Mouse (Mus musculus) liver, embryonic 12.5 days (tissue): ENCODE measurements around the gene Ghdc. TPM values are rescaled to one million over a fixed set of nuclear protein-coding genes. Genes with fewer than 3 reads are reported as not detected.
"Not testable (repeated sequence)": the region's sequence is repeated elsewhere in the genome, so short reads cannot be mapped to it uniquely, and the experiment has no call there.

ENCODE experiments used
- ATAC-seq: fragments of 200-750 bp; cut with Nextera tagmentation; 2 replicates; pipeline ENCODE4 v1.8.0; 2017; ENCODE audit warnings: moderate number of reproducible peaks, mild to moderate bottlenecking, moderate library complexity
- H3K27ac ChIP-seq: fragments of 300-500 bp; sonication (generic); 2 replicates; pipeline ENCODE4 v1.5.1; 2016; ENCODE audit warnings: mild to moderate bottlenecking
- H3K27me3 ChIP-seq: fragments of 300-500 bp; sonication (generic); replicated peaks from 2 replicates; pipeline ENCODE4 v1.6.1; 2016; ENCODE audit warnings: mild to moderate bottlenecking, moderate library complexity
- H3K36me3 ChIP-seq: fragments of 300-500 bp; sonication (generic); 2 replicates; pipeline ENCODE4 v1.6.1; 2016; ENCODE audit warnings: mild to moderate bottlenecking, moderate library complexity
- H3K4me1 ChIP-seq: fragments of 300-500 bp; sonication (generic); 2 replicates; pipeline ENCODE4 v1.6.1; 2016
- H3K4me2 ChIP-seq: fragments of 300-500 bp; sonication (generic); 2 replicates; pipeline ENCODE4 v1.6.1; 2016; ENCODE audit warnings: mild to moderate bottlenecking, moderate library complexity
- H3K4me3 ChIP-seq: fragments of 300-500 bp; sonication (generic); 2 replicates; pipeline ENCODE4 v1.5.1; 2016; ENCODE audit warnings: mild to moderate bottlenecking, moderate library complexity
- H3K9ac ChIP-seq: fragments of 300-500 bp; sonication (generic); 2 replicates; pipeline ENCODE4 v1.6.1; 2016; ENCODE audit warnings: mild to moderate bottlenecking, moderate library complexity
- H3K9me3 ChIP-seq: fragments of 300-500 bp; sonication (generic); replicated peaks from 2 replicates; pipeline ENCODE4 v1.6.1; 2016; ENCODE audit warnings: mild to moderate bottlenecking, moderate library complexity
- WGBS: fragments of 180-500 bp; shearing (Covaris S2); methylation state at CpG from one replicate; pipeline ENCODE4 v1.1.7; 2016; ENCODE audit not compliant: insufficient replicate concordance; 5-methylcytosine and 5-hydroxymethylcytosine counted together
- polyA plus RNA-seq: library from polyadenylated mRNA; unstranded; fragments of >200 nt; fragmentation: Nextera tagmentation; extraction: Ambion mirVana; gene quantifications from 2 replicates; pipeline ENCODE4 v1.2.1, GENCODE M21; 2016

Ghdc gene
- polyA plus RNA-seq, 1 experiment from 2014 or later = 2.4 TPM

DNA sequence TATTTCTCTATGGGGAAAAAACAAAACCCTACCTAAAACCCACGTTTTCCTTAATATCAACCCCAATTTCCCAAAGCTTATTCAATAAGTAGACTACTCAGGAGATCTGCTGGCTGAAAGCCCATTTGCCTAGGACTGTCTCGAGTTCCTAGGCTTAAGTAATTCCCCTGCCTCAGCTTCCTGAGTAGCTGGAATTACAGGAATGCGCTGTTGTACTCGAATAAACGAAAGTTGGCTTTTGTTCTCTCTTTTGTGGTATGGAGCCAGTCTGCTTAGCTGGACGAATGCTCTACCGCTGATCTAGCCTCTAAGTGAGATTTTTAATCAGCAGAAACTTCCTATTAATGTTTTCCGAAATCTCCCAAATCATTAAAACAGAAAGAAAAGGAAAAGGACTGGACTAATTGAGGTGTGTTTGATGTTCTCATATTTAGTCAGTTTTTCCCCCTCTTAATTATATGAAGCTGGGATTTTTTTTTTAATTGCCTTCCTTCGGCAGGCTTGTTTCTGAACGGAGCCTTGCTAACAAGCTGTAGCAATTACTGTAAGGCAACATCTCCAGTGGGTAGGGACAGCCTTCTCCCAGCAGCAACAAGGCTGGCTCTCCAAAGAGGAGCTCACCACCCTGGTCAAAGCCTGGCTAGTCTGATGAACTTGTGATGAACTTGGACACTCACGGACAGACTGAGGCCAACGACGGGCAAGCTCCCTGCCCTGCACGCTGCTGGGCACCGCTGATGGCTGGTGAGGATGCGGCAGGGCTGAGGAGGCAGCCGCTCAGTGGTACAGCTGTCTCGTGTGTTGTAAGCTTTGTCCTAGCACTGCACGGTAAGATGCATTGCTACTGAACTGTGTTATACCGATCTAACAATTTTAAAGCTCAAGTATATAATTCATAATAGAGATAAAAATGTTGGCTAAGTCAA is 35.9 kb upstream of the Ghdc start:
- Histone ChIP-seq H3K4me2 (no peak overlapping the region), H3K27me3 (no peaks in the 10 kb centered on the region), H3K36me3 (peaks cover 81% of the 10 kb centered on the region), H3K27ac (no peak overlapping the region), H3K4me3 (no peak overlapping the region), H3K9me3 (0 out of 2 replicates have a peak, but pooled peaks cover 9% of the 10 kb centered on the region), H3K4me1 (no peaks in the 10 kb centered on the region), H3K9ac (no peak overlapping the region)
- ATAC-seq = no peak
- 79% methylated on average over 20 of the region's 20 CpGs for WGBS

DNA sequence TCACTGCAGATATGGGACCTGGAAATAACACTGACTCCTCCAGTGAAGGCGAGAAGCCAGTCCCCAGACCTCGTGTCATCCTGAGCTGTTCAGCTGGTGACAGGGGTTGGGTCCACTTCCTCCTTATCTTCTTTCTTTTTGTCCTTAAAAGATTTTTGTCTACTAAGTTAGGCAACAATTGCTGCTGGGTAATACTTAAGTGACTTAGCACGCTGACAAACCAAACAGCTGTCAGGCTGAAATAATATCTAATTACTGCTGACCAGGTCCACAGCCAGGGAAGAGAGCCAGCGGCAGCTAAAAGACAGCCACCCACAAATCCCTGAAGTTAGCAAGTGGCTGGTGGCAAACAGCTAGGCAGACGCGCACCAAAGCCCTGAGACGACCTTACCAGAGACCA is 34.8 kb upstream of the Ghdc start:
- ATAC-seq = no peak
- H3K4me3 ChIP-seq = no peak overlapping the region
- no peak overlapping the region for H3K9ac ChIP-seq
- no peak overlapping the region for H3K27ac ChIP-seq
- no peaks in the 10 kb centered on the region for H3K27me3 ChIP-seq
- 58% methylated on average over 7 of the region's 7 CpGs for WGBS
- no peak overlapping the region for H3K4me2 ChIP-seq
- 0 out of 2 replicates have a peak, but pooled peaks cover 3% of the 10 kb centered on the region for H3K9me3 ChIP-seq
- no peaks in the 10 kb centered on the region for H3K4me1 ChIP-seq
- H3K36me3 ChIP-seq = peaks cover 81% of the 10 kb centered on the region

DNA sequence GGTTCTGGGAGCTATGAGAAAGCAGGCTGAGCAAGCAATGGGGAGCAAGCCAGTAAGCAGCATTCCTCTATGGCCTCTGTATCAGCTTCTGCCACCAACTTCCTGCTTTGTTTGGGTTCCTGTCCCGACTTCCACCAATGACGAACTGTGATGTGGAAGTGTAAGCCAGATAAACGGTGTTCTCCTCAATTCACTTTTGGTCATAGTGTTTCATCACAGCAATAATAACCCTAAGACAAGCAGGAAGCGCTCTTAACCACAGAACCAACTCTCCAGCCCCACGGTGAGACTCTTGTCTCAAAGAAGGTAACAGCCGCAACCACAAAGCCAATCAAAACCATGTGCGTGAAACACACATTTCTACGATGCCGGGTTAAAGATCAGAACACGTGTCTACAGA is 33.7 kb upstream of the Ghdc start:
- Histone ChIP-seq H3K27ac (no peak overlapping the region), H3K4me3 (no peak overlapping the region), H3K36me3 (peaks cover 88% of the 10 kb centered on the region), H3K4me1 (no peaks in the 10 kb centered on the region), H3K27me3 (no peaks in the 10 kb centered on the region), H3K4me2 (no peak overlapping the region), H3K9ac (no peak overlapping the region), H3K9me3 (0 out of 2 replicates have a peak, but pooled peaks cover 3% of the 10 kb centered on the region)
- no peak for ATAC-seq
- 68% methylated on average over 10 of the region's 10 CpGs for WGBS

DNA sequence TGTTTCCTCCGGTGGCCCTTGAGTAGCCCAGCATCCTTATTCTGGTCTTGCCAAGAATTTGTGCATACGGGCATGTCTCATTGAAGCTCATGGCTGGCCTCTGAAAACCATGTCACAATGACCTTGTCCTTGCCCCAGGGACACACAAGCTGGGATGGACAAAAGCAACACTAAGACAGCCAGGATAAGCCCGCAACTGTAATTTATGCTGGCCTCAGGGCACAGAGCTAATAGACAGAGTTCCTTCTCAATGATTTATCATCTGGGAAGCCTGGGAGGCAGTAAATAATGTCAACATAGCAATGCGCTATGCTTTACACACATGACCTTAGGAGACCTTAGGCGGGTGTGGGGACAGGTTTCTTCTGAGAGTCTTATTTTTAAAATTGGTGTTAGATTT is 28.7 kb upstream of the Ghdc start:
- Histone ChIP-seq H3K27ac (no peak overlapping the region), H3K4me2 (no peak overlapping the region), H3K4me1 (no peaks in the 10 kb centered on the region), H3K27me3 (no peaks in the 10 kb centered on the region), H3K9me3 (0 out of 2 replicates have a peak, but pooled peaks cover 3% of the 10 kb centered on the region), H3K4me3 (no peak overlapping the region), H3K36me3 (peaks cover 93% of the 10 kb centered on the region), H3K9ac (no peak overlapping the region)
- no peak for ATAC-seq
- 86% methylated on average over 5 of the region's 5 CpGs for WGBS

DNA sequence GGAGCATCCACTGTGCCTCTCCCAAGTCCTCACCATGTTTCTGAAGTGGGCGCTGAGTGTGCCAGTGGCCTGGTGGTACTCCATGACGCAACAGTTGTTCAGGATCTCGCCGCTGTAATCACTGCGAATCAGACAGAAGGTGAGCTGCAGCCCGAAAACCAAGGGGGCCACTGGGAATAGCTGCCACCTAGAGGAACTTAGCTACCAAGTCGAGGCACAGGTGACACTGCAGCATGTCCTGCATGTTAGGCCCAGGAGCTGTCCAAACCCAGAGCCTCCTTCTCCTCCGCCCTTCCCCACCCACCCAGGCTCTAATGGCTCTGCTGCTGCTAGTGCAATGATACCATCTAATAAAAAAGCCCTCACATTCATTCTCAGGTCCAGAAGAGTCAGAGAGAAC is 25.8 kb upstream of the Ghdc start:
- no peaks in the 10 kb centered on the region for H3K27me3 ChIP-seq
- H3K9me3 ChIP-seq = no peaks in the 10 kb centered on the region
- peaks cover 91% of the 10 kb centered on the region for H3K36me3 ChIP-seq
- H3K9ac ChIP-seq = no peak overlapping the region
- H3K4me2 ChIP-seq = no peak overlapping the region
- no peaks in the 10 kb centered on the region for H3K4me1 ChIP-seq
- H3K27ac ChIP-seq = no peak overlapping the region
- ATAC-seq = no peak
- no peak overlapping the region for H3K4me3 ChIP-seq
- 79% methylated on average over 8 of the region's 8 CpGs for WGBS

DNA sequence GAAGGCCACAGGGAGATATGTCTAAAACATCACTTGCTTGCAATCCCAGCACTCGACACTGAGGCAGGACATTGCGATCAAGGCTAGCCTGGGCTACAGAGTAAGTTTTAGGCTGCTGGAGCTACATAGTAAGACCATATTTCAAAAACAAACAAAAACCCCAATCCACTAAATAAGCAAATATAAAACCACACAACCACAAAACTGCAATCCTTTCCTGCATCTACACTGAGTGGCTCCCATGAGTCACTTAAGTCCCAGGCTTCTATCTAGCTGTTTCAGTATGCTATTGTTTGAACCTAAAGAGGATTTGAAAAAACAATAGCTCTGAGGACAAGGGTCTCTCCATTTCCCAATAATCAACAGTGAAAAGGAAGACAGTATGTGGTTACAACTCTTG is 24.6 kb upstream of the Ghdc start:
- ATAC-seq = no peak
- no peaks in the 10 kb centered on the region for H3K27me3 ChIP-seq
- peaks cover 92% of the 10 kb centered on the region for H3K36me3 ChIP-seq
- H3K4me1 ChIP-seq = no peaks in the 10 kb centered on the region
- no peak overlapping the region for H3K4me2 ChIP-seq
- no peak overlapping the region for H3K9ac ChIP-seq
- WGBS = 82% methylated on average over 2 of the region's 2 CpGs
- no peak overlapping the region for H3K27ac ChIP-seq
- H3K4me3 ChIP-seq = no peak overlapping the region
- no peaks in the 10 kb centered on the region for H3K9me3 ChIP-seq

DNA sequence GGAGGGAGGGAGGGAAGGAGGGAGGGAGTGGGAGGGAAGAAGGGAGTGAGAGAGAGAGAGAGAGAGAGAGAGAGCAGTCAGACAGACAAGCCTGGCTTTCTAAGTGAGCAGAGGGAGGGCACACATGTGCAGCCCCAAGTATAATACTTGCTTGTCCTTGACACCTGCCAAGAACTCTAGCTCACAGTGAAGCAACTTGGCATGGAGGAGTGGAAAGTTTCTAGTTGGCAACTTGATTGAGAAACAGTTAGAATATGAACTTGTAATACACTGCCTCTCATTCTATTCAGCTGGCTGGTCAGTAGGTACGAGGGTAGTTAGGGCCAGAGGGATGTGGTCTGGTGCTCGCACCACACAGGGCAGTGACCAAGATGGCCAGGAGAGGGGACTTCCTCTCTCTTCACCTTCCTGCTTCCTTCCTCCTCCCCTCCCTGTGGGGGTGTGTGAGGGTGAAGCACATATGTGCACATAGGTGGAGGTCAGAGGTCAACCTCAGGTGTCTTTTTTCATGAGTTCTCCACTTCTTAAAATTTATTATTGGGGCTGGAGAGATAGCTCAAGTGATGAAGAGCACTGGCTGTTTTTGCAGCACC is 20.8 kb upstream of the Ghdc start:
- no peak for ATAC-seq
- Histone ChIP-seq H3K27ac (no peak overlapping the region), H3K9me3 (no peaks in the 10 kb centered on the region), H3K9ac (no peak overlapping the region), H3K4me3 (no peak overlapping the region), H3K4me2 (no peak overlapping the region), H3K27me3 (no peaks in the 10 kb centered on the region), H3K4me1 (no peaks in the 10 kb centered on the region), H3K36me3 (peaks cover 93% of the 10 kb centered on the region)
- 66% methylated on average over 2 of the region's 2 CpGs for WGBS

DNA sequence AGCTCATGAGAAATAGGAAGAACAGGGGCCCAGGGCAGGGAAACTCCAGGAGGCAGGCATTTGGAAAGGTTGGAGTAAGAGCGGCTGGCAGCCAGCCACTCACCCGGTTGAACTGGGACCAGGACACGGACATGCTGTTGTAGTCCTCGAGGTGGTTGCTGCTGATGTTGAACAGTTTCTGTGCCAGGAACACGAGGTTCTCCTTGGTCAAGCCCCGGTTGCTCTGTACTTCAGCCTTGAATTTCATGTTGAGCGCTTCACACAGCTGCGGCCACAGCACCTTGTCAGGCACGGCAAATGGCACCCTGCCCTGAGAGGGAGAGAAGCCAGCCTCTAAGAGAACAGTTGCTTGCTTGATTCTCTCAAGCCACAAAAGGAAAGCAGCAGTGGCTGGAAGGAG is 19.9 kb upstream of the Ghdc start:
- H3K36me3 ChIP-seq = peaks cover 97% of the 10 kb centered on the region
- not testable (repeated sequence) for ATAC-seq, H3K27ac ChIP-seq, H3K9me3 ChIP-seq, H3K4me2 ChIP-seq, H3K27me3 ChIP-seq, H3K9ac ChIP-seq, H3K4me3 ChIP-seq, H3K4me1 ChIP-seq
- WGBS = 87% methylated on average over 9 of the region's 9 CpGs

DNA sequence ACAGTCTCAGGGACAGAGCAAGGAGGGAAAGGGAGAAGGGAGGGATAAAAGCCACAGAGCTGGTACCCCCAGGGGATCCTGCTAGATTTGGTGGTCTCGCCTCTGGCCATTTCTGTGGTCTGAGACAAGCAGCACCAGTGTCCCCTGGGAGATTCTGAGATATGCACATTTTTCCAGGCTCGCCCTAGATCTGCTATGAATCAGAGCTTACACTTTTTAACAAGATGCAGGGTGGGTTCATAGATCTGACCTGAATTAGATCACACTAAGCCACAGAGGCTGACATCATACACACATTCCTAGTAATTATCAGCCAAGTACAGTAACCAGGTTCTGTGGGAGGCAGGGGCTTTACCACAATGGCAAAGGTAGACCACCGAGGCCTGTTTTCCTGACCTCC is 18.9 kb upstream of the Ghdc start:
- H3K4me1 ChIP-seq = no peaks in the 10 kb centered on the region
- H3K9ac ChIP-seq = no peak overlapping the region

DNA sequence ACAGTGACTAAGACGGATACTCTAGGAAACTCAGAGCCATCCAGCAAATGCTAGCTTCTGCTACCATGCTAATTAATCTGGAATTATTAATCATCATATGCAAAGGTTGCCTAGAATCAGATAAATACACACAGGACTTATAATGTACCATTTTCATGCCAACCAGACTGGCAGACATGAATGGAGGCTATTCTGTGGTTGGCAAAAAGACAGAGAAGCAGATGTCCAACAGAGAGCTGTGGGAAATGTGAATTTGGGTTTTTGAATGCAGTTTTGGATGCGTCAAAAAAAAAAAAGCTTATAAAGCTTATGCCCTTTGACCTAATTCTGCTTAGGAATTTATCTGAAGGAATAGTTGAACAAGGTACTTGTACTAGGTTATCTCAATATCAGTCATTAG is 15.0 kb upstream of the Ghdc start:
- WGBS = 85% methylated on average over 2 of the region's 2 CpGs
- Histone ChIP-seq H3K4me2 (no peak overlapping the region), H3K9me3 (no peaks in the 10 kb centered on the region), H3K9ac (no peak overlapping the region), H3K4me3 (no peak overlapping the region), H3K4me1 (no peaks in the 10 kb centered on the region), H3K27ac (no peak overlapping the region), H3K27me3 (no peaks in the 10 kb centered on the region), H3K36me3 (peaks cover 99% of the 10 kb centered on the region)
- ATAC-seq = no peak

More for the DNA sequence above, 18.9 kb upstream of the Ghdc start:
- no peak for ATAC-seq
- no peak overlapping the region for H3K4me2 ChIP-seq
- H3K27ac ChIP-seq = no peak overlapping the region
- WGBS = 82% methylated on average over 3 of the region's 3 CpGs
- H3K27me3 ChIP-seq = no peaks in the 10 kb centered on the region
- H3K36me3 ChIP-seq = peaks cover 97% of the 10 kb centered on the region
- H3K4me3 ChIP-seq = no peak overlapping the region
- no peaks in the 10 kb centered on the region for H3K9me3 ChIP-seq

DNA sequence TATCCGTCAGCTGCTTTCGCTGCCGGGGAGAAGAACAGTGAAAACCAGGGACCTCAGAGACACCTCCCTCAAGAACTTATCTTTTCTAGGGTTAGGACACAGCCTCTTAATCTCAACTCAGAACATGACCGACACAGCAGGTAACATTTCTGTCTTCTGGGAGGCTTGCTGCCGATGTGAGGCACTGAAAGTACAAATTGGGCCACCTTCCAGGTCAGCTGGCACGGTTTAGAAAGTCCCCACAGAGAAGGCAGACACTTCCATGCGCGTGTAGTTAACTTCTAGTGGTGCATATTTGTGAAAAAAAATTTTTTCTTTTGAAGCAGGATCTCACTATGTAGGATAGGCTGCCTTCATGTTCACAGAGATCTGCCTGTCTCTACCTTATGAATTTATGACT is 13.5 kb upstream of the Ghdc start:
- 82% methylated on average over 8 of the region's 8 CpGs for WGBS
- Histone ChIP-seq H3K4me1 (no peaks in the 10 kb centered on the region), H3K9ac (no peak overlapping the region), H3K4me3 (no peak overlapping the region), H3K9me3 (no peaks in the 10 kb centered on the region), H3K36me3 (peaks cover 98% of the 10 kb centered on the region), H3K27ac (no peak overlapping the region), H3K4me2 (no peak overlapping the region), H3K27me3 (no peaks in the 10 kb centered on the region)
- ATAC-seq = no peak

DNA sequence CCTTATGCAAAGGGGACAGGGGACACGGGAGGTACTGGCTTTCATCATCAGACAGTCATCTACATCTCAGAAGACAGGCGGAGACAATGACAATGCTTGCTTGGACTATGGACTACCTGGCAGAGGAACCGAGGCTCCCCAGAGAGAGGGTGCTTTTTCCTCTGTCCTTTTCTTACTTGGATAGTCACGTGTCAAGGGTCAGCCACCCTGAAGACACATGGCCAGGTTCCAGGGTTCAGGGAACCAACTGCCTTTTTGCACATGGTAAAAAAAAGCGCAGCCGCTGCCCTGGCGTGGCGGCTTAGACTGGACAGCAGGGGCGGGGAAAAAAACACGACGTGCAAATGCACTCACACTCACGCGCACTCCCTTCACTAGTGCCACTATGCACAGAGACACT is 11.8 kb upstream of the Ghdc start:
- 80% methylated on average over 13 of the region's 13 CpGs for WGBS
- no peak overlapping the region for H3K27ac ChIP-seq

More for the DNA sequence above, 11.8 kb upstream of the Ghdc start:
- peaks cover 88% of the 10 kb centered on the region for H3K36me3 ChIP-seq
- H3K4me2 ChIP-seq = no peak overlapping the region
- H3K9ac ChIP-seq = no peak overlapping the region
- H3K4me3 ChIP-seq = no peak overlapping the region
- no peaks in the 10 kb centered on the region for H3K4me1 ChIP-seq
- ATAC-seq = no peak
- H3K9me3 ChIP-seq = no peaks in the 10 kb centered on the region
- H3K27me3 ChIP-seq = no peaks in the 10 kb centered on the region
